Comparison of ENCODE assay signal across 20 mouse cellular contexts in genomic region chr4:100035919-100036554, GRCm38 (mm10). TPM values are rescaled to one million over a fixed set of nuclear protein-coding genes. Genes with fewer than 3 reads are reported as not detected.
DNase-seq lines count a peak whose midpoint lies in the region; ATAC-seq lines count a peak whose summit lies in the region.
"Had no signal": no experiment of that assay in that cellular context is flagged by ENCODE, and none has a peak within 500 bp of the region (broad histone marks: within the 10 kb centered on the region; RNA-seq: fewer than 3 reads in every experiment).

No protein-coding gene starts in this region.

- peaks cover 11% of the 10 kb centered on the region for H3K4me1 ChIP-seq in heart, embryonic 12.5 days (replicated peaks)
- H3K4me1 ChIP-seq in neural tube, embryonic 14.5 days (ENCODE audit: control insufficient read depth, insufficient read depth, low read length): no peaks in the 10 kb centered on the region
- H3K4me1 ChIP-seq in neural tube, embryonic 15.5 days: peaks cover 7% of the 10 kb centered on the region; the same call in 1 of the 2 replicates
- peaks cover 11% of the 10 kb centered on the region for H3K4me1 ChIP-seq in embryonic facial prominence, embryonic 15.5 days

- no peaks in the 10 kb centered on the region for H3K27me3 ChIP-seq in heart, embryonic 12.5 days (replicated peaks)
- H3K27me3 ChIP-seq in neural tube, embryonic 14.5 days (ENCODE audit: control insufficient read depth, insufficient read depth, low read length): no peaks in the 10 kb centered on the region
- H3K27me3 ChIP-seq in neural tube, embryonic 15.5 days (replicated peaks): no peaks in the 10 kb centered on the region
- no peaks in the 10 kb centered on the region for H3K27me3 ChIP-seq in embryonic facial prominence, embryonic 15.5 days
- H3K27me3 ChIP-seq: forebrain, embryonic 12.5 days; hindbrain, embryonic 12.5 days had no signal

- H3K4me3 ChIP-seq in heart, embryonic 12.5 days: no peak overlapping the region
- H3K4me3 ChIP-seq in neural tube, embryonic 14.5 days (ENCODE audit: low read depth, low read length): no peak overlapping the region
- no peak overlapping the region for H3K4me3 ChIP-seq in neural tube, embryonic 15.5 days (replicated peaks)
- H3K4me3 ChIP-seq in embryonic facial prominence, embryonic 15.5 days (replicated peaks): no peak overlapping the region
- H3K4me3 ChIP-seq: forebrain, embryonic 12.5 days; hindbrain, embryonic 12.5 days; myocyte had no signal

- peak; percentile 59 for DNase-seq in heart, adult 11 months
- peak; percentile 21 for DNase-seq in retina, embryonic 14.5 days (ENCODE audit: low spot score)
- no peak for DNase-seq in right cerebral cortex, adult 18-20 months
- DNase-seq: adrenal gland, postnatal 36 days; B cell, adult 2 months; cerebellum, adult 8-10 months; kidney, adult 8-10 months; kidney, postnatal 14 days; liver; midbrain, embryonic 14.5 days; thymus, postnatal 36 days had no signal

- H3K4me2 ChIP-seq in heart, embryonic 12.5 days: no peak overlapping the region
- no peak overlapping the region for H3K4me2 ChIP-seq in neural tube, embryonic 14.5 days (ENCODE audit: low read depth, low read length)
- no peak overlapping the region for H3K4me2 ChIP-seq in neural tube, embryonic 15.5 days
- no peak overlapping the region for H3K4me2 ChIP-seq in embryonic facial prominence, embryonic 15.5 days (replicated peaks)
- H3K4me2 ChIP-seq: forebrain, embryonic 12.5 days; heart, embryonic 11.5 days; hindbrain, embryonic 12.5 days had no signal

- no peak overlapping the region for H3K9ac ChIP-seq in heart, embryonic 12.5 days
- H3K9ac ChIP-seq in neural tube, embryonic 14.5 days (replicated peaks; ENCODE audit: low read depth, low read length): no peak overlapping the region
- H3K9ac ChIP-seq in neural tube, embryonic 15.5 days (replicated peaks): no peak overlapping the region
- H3K9ac ChIP-seq in embryonic facial prominence, embryonic 15.5 days: no peak overlapping the region
- H3K9ac ChIP-seq: forebrain, embryonic 12.5 days; hindbrain, embryonic 12.5 days had no signal

- no peaks in the 10 kb centered on the region for H3K9me3 ChIP-seq in heart, embryonic 12.5 days (replicated peaks)
- H3K9me3 ChIP-seq in neural tube, embryonic 14.5 days (ENCODE audit: control insufficient read depth, low read length): no peaks in the 10 kb centered on the region
- no peaks in the 10 kb centered on the region for H3K9me3 ChIP-seq in neural tube, embryonic 15.5 days (replicated peaks)
- no peaks in the 10 kb centered on the region for H3K9me3 ChIP-seq in embryonic facial prominence, embryonic 15.5 days (replicated peaks)
- H3K9me3 ChIP-seq: forebrain, embryonic 12.5 days; hindbrain, embryonic 12.5 days had no signal

- 55% methylated on average over 16 of the region's 16 CpGs for WGBS in heart, embryonic 12.5 days
- WGBS in neural tube, embryonic 14.5 days: 27% methylated on average over 16 of the region's 16 CpGs
- WGBS in neural tube, embryonic 15.5 days: 35% methylated on average over 16 of the region's 16 CpGs
- 38% methylated on average over 16 of the region's 16 CpGs for WGBS in embryonic facial prominence, embryonic 15.5 days

- no peak for ATAC-seq in heart, embryonic 12.5 days (ENCODE audit: insufficient number of reproducible peaks, low FRiP score)
- ATAC-seq in neural tube, embryonic 14.5 days (ENCODE audit: low read depth): peak; percentile 60; the same call in 1 of the 2 replicates
- no peak for ATAC-seq in neural tube, embryonic 15.5 days (ENCODE audit: low FRiP score)
- no peak for ATAC-seq in embryonic facial prominence, embryonic 15.5 days (ENCODE audit: insufficient number of reproducible peaks, low FRiP score, low TSS enrichment, low read depth)
- no peak for ATAC-seq in granulocyte monocyte progenitor cell, adult 5-6 weeks (replicated peaks; ENCODE audit: poor library complexity, severe bottlenecking)

- no peaks in the 10 kb centered on the region for H3K36me3 ChIP-seq in heart, embryonic 12.5 days
- no peaks in the 10 kb centered on the region for H3K36me3 ChIP-seq in neural tube, embryonic 14.5 days (ENCODE audit: control insufficient read depth, insufficient read depth, low read length)
- no peaks in the 10 kb centered on the region for H3K36me3 ChIP-seq in neural tube, embryonic 15.5 days
- H3K36me3 ChIP-seq in embryonic facial prominence, embryonic 15.5 days: no peaks in the 10 kb centered on the region
- H3K36me3 ChIP-seq: forebrain, embryonic 12.5 days; hindbrain, embryonic 12.5 days had no signal

- no peak overlapping the region for H3K27ac ChIP-seq in heart, embryonic 12.5 days (ENCODE audit: poor library complexity, severe bottlenecking)
- no peak overlapping the region for H3K27ac ChIP-seq in neural tube, embryonic 14.5 days (ENCODE audit: low read depth, low read length)
- H3K27ac ChIP-seq in neural tube, embryonic 15.5 days (replicated peaks): no peak overlapping the region
- H3K27ac ChIP-seq in embryonic facial prominence, embryonic 15.5 days (replicated peaks): peak overlapping the region; percentile 13; the same call in 1 of the 2 replicates
- H3K27ac ChIP-seq: forebrain, embryonic 12.5 days; hindbrain, embryonic 12.5 days had no signal

RNA-seq across cellular contexts. Expression of gene Ror1, which starts 59.6 kb away (rescaled TPM):
- polyA plus RNA-seq in heart, embryonic 12.5 days (2016; fragmentation: Nextera tagmentation; extraction: Ambion mirVana): 13.9 and 15.0 TPM in 2 replicates
- 0.47 and 1.5 TPM in 2 replicates for polyA plus RNA-seq in neural tube, embryonic 14.5 days (2014; fragmentation: Nextera tagmentation; extraction: Ambion mirVana)
- polyA plus RNA-seq in neural tube, embryonic 15.5 days (2015; fragmentation: Nextera tagmentation; extraction: Ambion mirVana): 1.2 and 2.5 TPM in 2 replicates
- 9.3 and 11.7 TPM in 2 replicates for polyA plus RNA-seq in embryonic facial prominence, embryonic 15.5 days (2015; fragmentation: Nextera tagmentation; extraction: Ambion mirVana)
- total RNA-seq in granulocyte monocyte progenitor cell, adult 5-6 weeks (2014; fragmentation: Nextera tagmentation): not detected in 2 replicates
- not detected in 2 replicates for total RNA-seq in granulocyte monocyte progenitor cell, adult 5-6 weeks (2017)
